Mouse (Mus musculus) central nervous system, embryonic 11.5 days (tissue): ENCODE data around the gene Marveld2. TPM values are rescaled to one million over a fixed set of nuclear protein-coding genes. Genes with fewer than 3 reads are reported as not detected.

Experiments used
- polyA plus RNA-seq: library from polyadenylated mRNA; depleted of rRNA; stranded (reverse); fragments of >200 nt; gene quantifications from 2 replicates; pipeline ENCODE4 v1.2.3, GENCODE M21; 2012; rRNA removed

The Marveld2 gene
- polyA plus RNA-seq: 1.6 and 2.2 TPM in 2 replicates

GRCm38 (mm10) chr13:100616181-100617087 lies at the start of gene Marveld2:
Gene Marveld2, minus strand, starts transcription at chr13:100616971.

GRCm38 (mm10) chr13:100651439-100652186 lies 34.8 kb upstream of the Marveld2 start, which contains the start of gene Taf9:
Gene Taf9, plus strand, starts transcription at chr13:100651579.

GRCm38 (mm10) chr13:100650550-100651438 lies 34.0 kb upstream of the Marveld2 start, which contains the start of the genes Ak6 and Rad17:
Gene Ak6, plus strand, starts transcription at chr13:100650979.
Gene Rad17, minus strand, starts transcription at chr13:100651051.

GRCm38 (mm10) chr13:100552369-100553041 lies 64.3 kb downstream of the Marveld2 start, which contains the start of gene Ocln:
Gene Ocln, minus strand, starts transcription at chr13:100552718.

Other genes with a start within 250 kb of the Marveld2 start
- gene Naip1, start 164.1 kb downstream of the Marveld2 start, polyA plus RNA-seq: 0.01 and 0.02 TPM in 2 replicates
- 80.6 and 96.1 TPM in 2 replicates for gene Gtf2h2, start 124.4 kb downstream of the Marveld2 start, polyA plus RNA-seq
- gene Ocln, start 64.3 kb downstream of the Marveld2 start, polyA plus RNA-seq: 1.5 TPM in 2 replicates
- 135 and 285 TPM in 2 replicates for gene Ak6, start 34.0 kb upstream of the Marveld2 start, polyA plus RNA-seq
- 21.1 and 22.0 TPM in 2 replicates for gene Rad17, start 34.1 kb upstream of the Marveld2 start, polyA plus RNA-seq
- 22.5 and 42.3 TPM in 2 replicates for gene Taf9, start 34.6 kb upstream of the Marveld2 start, polyA plus RNA-seq
- gene Ccdc125, start 52.7 kb upstream of the Marveld2 start, polyA plus RNA-seq: 2.7 TPM in 2 replicates
- gene Cdk7, start 114.0 kb upstream of the Marveld2 start, polyA plus RNA-seq: 29.4 and 54.1 TPM in 2 replicates
- gene Mrps36, start 127.7 kb upstream of the Marveld2 start, polyA plus RNA-seq: 22.9 and 55.8 TPM in 2 replicates
- gene Cenph, start 158.9 kb upstream of the Marveld2 start, polyA plus RNA-seq: 44.2 and 45.6 TPM in 2 replicates
- gene Ccnb1, start 169.6 kb upstream of the Marveld2 start, polyA plus RNA-seq: 254 and 266 TPM in 2 replicates
- gene Slc30a5, start 216.5 kb upstream of the Marveld2 start, polyA plus RNA-seq: 38.2 and 42.5 TPM in 2 replicates